Mouse (Mus musculus) left cerebral cortex, postnatal 36 days (tissue): Measurements from ENCODE around the gene Ipcef1. TPM values are rescaled to one million over a fixed set of nuclear protein-coding genes. Genes with fewer than 3 reads are reported as not detected.
"Not testable (repeated sequence)": the region's sequence is repeated elsewhere in the genome, so short reads cannot be mapped to it uniquely, and the experiment has no call there.

Experiments
- DNase-seq, 2 experiments: peaks; one replicate each; pipeline ENCODE4 v3.0.0; 2021 to 2022; ENCODE audit warnings: low spot score in 2 of 2, mixed read lengths in 1 of 2
- intact Hi-C: fragments of 180-260 bp; cut with DNase I; formaldehyde crosslinking; loops from one replicate; pipeline ENCODE4 v1.15.1; 2025
- total RNA-seq, 2 experiments: library from RNA; stranded (reverse); gene quantifications; 2 replicates each; pipeline ENCODE4 v1.2.3; 2021

Ipcef1 gene
- total RNA-seq, 2 experiments from 2014 or later, result 87.4 to 88.4 TPM

DNA sequence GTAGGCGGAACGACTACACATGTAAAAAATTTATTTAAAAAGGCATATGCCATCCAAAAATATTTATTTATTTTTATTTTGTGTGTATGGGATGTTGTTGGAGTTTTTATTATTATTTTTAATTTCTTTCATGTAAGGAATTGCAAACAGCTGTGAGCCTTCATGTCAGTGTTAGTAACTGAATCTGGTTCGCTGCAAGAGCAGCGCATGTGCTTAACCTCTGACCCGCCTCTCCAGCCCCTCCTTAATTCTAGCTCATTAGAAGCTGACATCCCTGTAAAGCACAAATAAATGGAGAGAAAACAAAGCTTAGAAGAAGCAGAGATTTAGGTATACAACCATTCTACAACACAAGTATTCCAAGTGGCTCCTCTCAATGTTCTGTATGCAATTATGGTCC, 8.4 kb downstream of the Ipcef1 start:
- intact Hi-C loops, result no loop called here
- DNase-seq, result no peak

DNA sequence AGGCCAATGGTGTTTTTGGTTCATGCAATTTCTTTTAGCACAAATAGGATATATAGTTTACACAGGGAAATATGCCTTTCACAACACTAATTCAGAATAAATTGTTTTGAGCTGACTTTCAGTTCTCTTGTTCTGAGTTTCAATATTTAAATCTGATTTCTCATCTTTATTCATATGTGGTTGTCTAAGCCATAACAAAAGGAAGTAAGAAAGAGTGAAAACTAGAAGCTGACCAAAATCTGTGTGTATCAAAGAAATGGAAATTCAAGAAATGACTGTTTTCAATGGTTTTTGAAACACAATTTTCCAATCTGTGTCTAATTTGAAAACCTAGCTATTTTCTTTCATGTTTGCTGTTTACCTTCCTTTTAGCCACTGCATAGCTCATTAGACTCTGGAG, 11.2 kb downstream of the Ipcef1 start:
- intact Hi-C loops, result no loop called here
- DNase-seq, result no peak

DNA sequence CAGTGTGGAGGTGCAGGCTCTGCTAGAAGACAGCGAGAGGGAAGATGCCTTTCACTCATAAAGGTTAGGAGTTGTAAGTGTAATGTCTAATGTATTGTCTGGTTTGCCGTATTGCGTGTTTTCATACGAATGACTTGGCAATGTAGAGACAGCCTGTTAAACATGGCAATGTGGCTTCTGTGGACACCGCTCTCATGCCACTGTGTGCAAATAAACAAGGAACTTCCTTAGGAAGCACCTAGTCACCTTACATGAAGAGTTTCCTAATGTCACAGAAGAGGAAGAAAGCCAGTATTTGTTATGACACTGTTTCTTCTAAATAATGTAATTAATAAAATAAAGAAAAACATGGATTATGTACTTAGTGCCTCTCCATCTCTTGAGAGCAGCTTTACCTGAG, 15.1 kb downstream of the Ipcef1 start:
- no peak for DNase-seq
- intact Hi-C loops, result no loop called here

DNA sequence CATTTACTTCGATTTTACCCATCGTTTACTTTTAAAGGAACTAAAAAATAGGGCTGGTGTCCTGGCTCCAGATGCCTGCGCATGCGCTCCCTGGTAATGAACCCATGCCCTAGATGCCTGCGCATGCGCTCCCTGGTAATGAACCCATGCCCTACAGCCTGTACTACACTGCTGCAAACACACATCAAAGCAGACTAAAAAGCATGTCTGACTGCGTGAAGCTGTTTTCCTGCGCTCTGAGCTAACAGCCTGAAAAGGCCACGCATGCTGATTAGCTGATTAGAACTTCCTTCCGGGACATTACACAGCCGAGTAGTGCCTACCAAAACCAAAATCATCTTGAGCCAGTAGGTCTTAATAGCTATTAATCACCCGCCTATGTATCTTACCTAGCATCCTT, 16.7 kb downstream of the Ipcef1 start:
- no peak for DNase-seq
- intact Hi-C loops, result no loop called here

DNA sequence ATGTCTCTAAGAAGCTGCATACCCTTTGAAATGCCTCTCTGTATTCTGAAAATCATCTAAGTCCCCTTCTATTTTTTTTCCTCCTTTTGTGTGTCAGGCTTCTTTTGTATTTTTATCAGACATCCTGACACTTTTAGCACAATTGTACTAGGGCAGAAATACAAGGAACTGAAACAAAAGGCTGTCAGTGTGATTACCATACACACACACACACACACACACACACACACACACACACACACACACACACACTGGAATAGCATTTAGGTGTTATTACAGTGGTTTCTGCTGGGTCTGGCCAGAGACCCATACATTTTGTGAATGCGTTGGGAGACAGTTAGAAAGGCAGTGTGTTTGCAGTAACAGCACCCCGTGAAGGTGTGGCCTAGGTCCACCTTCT, 18.8 kb downstream of the Ipcef1 start:
- no peak for DNase-seq
- intact Hi-C loops, result no loop called here

DNA sequence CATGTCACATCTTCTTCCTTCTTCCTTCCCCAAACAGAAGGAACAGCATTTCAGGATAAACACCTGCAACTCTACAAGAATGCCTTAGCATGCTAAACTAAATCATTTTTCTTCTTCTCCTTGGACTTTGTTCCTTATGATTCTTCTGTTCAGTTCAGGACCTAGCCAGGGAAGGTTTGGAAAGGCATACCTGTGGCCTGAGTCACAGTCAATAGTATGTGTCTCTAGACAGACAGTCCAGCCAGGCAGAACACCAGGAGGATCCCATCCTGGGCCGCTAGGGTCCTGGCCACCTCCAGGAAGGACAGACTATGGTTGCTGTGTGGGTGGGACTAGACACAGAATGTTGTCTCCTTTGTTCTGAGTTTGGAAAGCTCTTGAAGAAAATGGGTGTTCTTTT, 27.2 kb downstream of the Ipcef1 start:
- intact Hi-C loops, result no loop called here
- no peak for DNase-seq

DNA sequence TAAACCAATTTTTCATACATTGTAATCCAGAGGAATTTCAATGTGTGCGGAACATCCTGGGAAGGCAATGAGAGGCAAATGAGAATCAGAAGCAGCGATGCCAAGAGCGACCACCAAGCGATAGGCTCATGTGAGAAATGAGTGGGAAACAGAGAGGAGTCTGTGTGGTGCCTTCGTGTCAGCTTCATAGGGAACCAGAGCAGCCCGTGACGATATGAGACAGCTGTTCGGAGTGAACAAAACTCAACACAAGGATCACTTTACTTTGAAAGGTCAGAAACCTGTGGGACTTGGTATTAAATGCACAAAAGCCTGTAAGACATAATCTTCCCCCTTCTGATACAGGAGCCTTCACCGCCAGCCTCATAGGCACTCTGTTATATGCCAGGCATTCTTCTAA, 31.7 kb downstream of the Ipcef1 start:
- intact Hi-C loops, result no loop called here
- DNase-seq, result no peak

DNA sequence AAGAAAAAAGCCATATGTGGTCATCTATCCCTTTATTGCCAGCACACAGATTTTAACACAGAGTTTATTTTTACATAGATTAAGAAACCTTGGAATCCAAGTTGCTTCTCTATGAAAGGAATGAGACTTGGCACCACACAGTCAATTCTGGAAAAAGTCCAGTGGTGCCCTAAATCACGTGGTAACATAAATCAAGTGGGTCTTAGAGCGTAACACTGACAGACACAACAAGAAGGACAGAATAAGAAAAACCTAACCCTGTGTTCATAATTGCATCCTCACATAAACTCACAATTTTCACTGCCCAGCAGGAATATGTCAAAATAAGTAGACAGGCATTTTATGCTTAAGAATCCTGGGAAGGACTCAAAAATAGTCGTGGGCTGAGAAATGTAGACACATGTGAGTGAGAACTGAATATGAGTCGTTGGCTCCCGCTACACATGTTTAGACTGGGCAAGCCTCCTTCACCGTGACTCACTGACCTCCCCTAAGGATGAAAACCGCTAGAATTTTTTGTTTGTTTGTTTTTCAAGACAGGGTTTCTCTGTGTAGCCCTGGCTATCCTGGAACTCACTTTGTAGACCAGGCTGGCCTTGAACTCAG, 32.4 kb downstream of the Ipcef1 start:
- no peak for DNase-seq
- intact Hi-C loops, result no loop called here

DNA sequence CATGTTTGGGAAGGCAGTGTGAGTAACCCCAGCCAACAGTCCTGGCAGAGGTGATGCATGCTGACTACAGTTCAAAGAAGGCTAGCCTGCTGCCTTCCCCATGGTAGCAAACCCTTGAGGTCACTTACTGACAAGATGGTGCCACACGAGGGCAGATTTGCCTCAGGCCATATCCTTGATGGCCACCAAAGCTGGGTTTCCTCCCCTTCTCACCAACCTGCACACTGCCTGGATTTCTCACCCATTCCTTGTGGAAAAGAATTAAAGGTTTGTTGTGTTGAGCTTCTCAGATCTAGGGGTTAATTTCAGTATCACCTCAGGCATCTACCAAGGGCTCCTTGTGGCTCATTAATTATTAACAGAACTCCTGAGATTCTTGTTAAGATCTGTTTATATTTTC, 37.1 kb downstream of the Ipcef1 start:
- no peak for DNase-seq
- intact Hi-C loops, result no loop called here

DNA sequence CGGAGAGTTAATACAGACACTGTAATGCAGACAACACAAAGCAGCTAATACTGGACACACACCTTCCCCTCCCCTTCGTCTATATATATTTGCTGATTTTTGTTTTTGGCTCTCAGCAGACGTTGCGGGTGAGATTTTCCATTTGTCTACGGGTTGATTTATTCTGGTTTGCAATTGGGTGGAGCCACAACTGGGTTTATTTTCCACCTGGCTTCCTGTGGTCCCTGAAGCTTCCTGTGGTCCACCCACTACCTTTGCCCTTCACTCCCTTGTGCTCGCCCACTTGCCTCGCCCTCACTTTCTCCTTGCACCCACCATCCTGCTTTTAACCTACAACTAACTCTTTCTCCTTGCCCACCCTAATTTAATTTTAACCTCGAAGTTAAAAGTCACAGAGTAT, 41.7 kb downstream of the Ipcef1 start:
- no peak for DNase-seq
- intact Hi-C loops, result no loop called here

DNA sequence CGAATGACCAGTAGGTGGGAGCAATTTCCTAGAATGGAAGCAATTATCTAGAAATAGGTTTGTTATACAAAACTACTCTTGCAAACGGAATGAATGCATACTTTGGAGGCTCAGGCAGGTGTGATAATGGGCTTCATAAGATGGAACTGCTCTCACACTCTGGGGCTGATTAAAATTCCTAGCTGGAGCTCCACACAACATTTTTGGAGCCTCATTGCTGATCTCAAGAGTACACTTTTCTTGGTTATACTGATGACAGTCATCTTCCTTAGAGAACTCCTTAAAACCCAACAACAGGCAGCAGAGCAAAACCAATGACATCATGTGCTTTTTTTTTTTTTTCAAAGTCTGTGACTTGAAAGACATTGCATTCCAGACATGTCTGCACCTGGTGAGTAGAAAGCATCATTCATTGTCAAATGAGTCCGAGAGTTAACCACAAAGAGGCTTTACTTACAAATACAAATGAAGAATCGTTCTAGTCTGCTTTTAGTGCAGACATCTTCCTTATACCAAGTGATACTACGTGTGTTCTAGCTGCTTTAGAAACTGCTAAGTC, 47.2 kb downstream of the Ipcef1 start:
- intact Hi-C loops, result no loop called here
- DNase-seq, result no peak

DNA sequence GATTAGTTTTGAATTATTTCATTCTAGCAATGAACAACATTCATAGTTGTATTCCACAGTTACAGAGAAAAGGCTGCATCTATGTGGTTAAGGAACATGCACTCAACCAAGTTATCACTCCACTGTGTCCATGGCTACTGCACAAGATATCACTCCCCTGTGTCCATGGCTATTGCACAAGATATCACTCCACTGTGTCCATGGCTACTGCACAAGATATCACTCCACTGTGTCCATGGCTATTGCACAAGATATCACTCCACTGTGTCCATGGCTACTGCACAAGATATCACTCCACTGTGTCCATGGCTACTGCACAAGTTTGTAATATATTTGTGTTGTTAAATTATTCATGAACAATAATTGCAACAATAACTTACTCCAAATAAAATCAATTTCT, 48.4 kb downstream of the Ipcef1 start:
- DNase-seq, intact Hi-C loops: not testable (repeated sequence)

DNA sequence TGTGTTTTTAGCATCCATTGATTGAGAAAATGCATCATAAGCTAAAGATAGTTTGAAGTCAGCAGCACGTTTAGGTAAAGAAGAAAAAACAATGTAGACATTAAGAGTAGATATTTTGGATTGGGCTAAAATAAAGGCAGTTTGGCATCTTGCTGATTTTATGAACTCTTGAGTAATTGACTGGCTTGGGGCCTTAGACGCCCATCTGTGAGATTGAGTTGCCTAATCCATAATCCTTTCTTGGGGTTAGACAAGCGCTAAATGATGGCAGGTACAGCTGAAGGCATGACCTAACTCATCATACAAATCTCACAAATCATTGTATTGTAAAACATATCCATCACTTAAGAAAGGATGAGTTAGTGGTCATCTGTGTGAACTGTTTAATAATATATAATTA, 52.9 kb downstream of the Ipcef1 start:
- DNase-seq, result no peak
- intact Hi-C loops, result no loop called here

DNA sequence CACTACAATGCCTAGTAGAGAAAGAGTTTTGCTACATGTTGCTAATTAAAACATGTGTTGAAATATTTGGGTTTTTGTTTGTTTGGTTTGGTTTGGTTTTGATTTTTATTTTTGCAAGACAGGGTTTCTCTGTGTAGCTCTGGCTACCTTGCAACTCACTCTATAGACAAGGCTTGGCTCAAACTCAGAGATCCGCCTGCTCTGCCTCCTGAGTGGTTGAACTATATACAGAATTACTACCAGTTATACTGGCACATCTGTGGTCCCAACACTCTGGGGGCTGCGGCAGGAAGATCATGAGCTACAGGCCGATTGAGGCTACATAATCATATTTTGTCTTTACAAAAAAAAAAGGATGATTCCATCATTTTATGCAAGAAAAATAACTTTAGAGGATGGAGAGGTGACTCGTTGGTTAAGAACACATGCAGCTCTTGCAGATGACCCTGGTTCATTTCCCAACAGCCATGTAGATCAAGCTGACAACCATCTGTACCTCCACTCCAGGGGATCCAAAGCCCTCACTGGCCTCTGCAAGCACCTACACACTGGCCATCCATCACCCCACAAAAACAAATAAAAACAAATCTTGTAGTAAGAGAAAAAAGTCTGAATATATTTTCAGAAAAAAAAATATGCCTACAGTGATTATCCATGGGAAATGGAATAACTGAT, 53.6 kb downstream of the Ipcef1 start:
- intact Hi-C loops, result no loop called here

DNA sequence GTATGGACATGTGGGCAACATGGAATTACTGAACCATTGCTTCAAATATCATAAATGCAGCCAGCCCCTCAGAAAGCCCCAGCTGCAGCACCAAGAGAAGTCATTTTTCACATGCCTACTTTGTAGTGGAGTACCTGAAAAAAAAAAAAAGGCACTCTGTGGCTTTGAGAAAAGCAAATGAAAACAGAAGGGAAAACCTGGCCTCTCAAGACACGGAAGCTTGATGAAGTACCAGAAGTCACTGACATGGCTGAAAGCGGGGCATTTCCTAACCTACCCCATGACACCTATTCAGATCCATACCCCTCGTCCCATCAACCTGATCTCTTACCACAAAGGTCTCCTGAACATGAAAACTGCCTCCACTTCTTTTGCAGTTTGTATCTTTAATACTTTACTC, 55.4 kb downstream of the Ipcef1 start:
- intact Hi-C loops, result no loop called here
- DNase-seq, result no peak

More for the DNA sequence above, 53.6 kb downstream of the Ipcef1 start:
- no peak for DNase-seq

DNA sequence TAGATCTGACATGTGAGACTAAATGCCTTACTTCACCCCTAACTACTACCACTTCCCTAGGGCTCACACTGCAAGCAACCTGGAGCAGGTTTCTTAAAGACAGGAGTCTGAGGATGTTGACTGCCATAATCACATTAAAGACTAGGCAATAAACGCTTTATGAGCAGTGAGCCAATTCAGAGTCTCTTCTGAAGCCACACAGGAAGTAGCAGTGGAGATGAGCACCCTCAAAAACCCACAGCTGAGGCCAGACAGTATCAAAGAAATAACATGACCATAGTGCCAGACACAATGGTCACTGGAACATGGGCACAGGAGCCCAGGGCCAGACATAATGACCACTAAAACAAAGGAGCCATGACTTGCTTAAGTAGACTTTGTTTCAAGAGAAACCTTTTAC, 63.7 kb downstream of the Ipcef1 start:
- intact Hi-C loops, result no loop called here
- no peak for DNase-seq

DNA sequence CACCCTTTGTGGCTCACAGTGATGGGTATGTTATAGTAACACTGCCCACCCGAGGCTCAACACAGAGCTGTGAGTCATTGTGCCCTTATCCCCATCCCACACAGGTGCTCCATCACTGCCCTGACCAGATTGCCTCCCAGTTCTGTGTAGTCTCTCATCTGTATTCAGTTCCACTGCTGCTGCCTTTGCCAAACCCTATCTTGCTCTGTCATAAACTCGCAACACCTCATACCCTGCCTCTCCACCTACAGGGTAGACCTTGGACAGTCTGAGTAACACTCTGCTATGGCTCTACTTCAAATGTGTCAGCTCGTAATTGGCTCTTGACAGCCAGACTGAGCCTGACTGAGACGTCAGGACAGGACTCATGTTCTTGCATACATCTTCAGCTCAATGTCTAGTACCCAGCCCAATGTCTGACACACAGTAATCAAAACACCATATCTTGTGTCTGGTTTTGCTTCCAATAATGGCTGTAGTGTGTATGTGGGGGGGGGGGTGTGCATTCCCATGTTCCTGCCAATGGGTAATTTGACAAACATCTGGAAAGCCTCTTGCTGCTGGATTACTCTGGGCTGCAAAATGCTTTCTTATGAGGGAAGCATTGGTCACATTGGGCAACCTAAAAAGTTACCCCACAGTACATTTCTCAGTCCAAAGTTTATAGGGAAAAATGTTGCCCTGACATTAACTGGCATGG, 64.7 kb downstream of the Ipcef1 start:
- DNase-seq, result no peak
- intact Hi-C loops, result no loop called here

DNA sequence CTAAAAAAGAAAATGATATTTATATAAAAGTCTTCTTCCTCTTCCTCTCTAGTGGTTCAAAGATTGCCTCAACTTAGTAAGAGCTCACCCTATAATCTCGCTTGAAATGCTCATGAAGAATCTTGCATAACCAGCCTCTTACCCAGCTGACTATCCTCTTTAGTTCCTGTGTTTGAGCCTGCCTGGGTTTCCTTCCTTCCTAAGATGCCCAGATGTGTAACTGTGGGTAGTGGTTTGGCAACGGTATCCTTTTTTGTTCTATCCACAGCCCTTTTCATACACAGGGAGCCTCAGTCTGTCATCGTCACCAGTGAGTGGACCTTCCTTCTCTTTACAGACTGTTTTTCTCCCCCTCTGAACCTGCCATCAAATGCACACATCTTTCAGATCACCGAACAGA, 66.0 kb downstream of the Ipcef1 start:
- intact Hi-C loops, result no loop called here
- no peak for DNase-seq

DNA sequence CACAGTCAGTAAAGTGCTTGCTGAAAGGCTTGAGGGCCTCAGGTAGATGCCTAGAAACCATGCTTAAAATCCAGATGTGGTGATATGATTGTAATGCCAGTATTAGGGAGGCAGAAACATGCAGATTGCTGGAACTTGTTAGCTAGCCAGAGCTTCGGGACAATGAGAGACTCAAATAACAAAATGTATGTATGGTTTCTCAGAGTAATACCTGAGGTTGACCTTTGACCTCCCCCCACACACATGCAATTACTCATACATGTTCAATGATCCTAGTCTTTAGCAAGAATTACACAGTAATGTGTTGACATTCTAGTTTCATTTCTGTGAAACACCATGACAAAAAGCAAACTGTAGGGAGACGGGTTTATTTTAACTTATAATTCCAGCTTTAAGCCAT, 68.8 kb downstream of the Ipcef1 start:
- intact Hi-C loops, result no loop called here

DNA sequence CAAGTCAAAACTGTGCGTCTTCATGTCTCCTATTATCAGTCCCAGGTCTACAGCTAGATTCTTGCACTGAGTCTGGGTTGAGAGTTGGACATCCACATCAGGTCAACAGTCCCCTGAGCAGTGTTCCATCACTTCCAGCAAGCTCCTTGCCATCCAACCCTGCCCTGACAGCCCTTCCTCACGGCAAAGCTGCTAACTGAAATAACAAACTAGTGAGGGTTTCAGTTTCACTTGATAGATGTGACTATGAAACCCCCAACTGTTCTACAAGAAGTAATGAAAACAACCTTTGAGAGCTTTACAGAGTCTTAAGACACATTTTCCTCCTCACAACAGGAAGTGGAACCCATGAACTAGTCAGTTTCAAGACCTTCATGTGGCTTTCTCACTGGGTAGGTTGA, 69.5 kb downstream of the Ipcef1 start:
- intact Hi-C loops, result no loop called here
- DNase-seq, result no peak

More for the DNA sequence above, 68.8 kb downstream of the Ipcef1 start:
- DNase-seq, result no peak

DNA sequence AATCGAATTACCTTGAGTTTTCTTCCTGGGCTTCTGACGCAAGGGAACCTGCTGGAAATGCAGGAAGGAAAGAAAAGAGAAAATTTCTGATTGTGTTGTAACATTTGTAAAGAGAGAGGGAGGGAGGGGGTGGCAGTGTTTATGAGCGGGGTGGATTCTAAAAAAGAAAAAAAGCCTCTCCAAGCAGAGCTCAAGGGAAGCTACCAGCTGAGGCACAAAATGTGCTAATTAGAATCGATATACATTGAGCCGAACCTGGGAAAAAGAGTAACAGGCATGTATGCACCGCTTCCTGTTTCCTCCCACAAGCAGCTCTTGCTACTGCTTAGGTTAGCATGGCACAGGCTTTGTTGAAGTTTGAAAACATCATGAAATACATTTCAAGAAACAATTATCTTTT, 72.0 kb downstream of the Ipcef1 start:
- intact Hi-C loops, result no loop called here
- peak in 1 of 2 experiments; percentile 16 for DNase-seq
